Mouse (Mus musculus): ENCODE data around the gene Sergef.

DNA sequence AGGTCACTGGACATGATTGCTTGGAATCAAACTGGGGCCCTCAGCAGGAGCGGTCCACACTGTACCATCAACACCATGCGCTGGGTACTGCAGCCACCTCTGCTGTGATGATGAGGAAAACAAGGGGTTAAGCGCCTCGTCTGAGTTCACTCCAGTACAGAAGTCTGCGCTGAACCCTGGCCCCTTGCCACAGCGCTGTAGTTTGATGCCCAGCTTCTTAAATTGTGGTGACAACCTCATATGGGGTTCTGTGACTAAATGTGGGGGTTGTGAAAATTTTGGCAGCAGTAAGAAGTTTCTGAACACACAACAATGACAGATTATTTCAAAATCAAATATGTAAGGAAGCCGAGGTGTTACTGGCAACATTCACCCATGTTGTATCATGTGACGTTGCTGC is 126.0 kb downstream of the Sergef start:
- no peak for TF ChIP-seq CTCF (IDR thresholded peaks at IDR 0.05; ENCODE audit: borderline replicate concordance, control insufficient read depth, extremely low read depth, insufficient read depth, low read length, poor library complexity)
- TF ChIP-seq POLR2A (IDR thresholded peaks at IDR 0.05; ENCODE audit: control insufficient read depth, extremely low read depth, insufficient read depth, low read length, poor library complexity) = no peak

Measured in thymus, adult 2 months (tissue).